Mouse (Mus musculus) thymus, postnatal 36 days (tissue): ENCODE results near the gene Dgkd.

ENCODE experiments used
- DNase-seq, 2 experiments: peaks; one replicate each; pipeline ENCODE4 v3.0.0; 2022; ENCODE audit warnings: mixed read lengths in 2 of 2

Dgkd gene

GRCm38 (mm10) chr1:87890960-87891359 lies 37.9 kb downstream of the Dgkd start:
- peak in 1 of 2 experiments; percentile 52 for DNase-seq

- no peak for DNase-seq
Observed at GRCm38 (mm10) chr1:87891634-87892033, 38.5 kb downstream of the Dgkd start.

GRCm38 (mm10) chr1:87892499-87892898 lies 39.4 kb downstream of the Dgkd start:
- DNase-seq, result no peak

GRCm38 (mm10) chr1:87893414-87893813 lies 40.3 kb downstream of the Dgkd start:
- no peak for DNase-seq

- no peak for DNase-seq
Observed at GRCm38 (mm10) chr1:87896921-87897320, 43.8 kb downstream of the Dgkd start.

- peak; percentile 64 to 80 for DNase-seq
Observed at GRCm38 (mm10) chr1:87899701-87900100, 46.6 kb downstream of the Dgkd start.

GRCm38 (mm10) chr1:87900979-87901378 lies 47.9 kb downstream of the Dgkd start:
- peak; percentile 39 to 56 for DNase-seq

- DNase-seq, result no peak
Observed at GRCm38 (mm10) chr1:87902186-87902585, 49.1 kb downstream of the Dgkd start.

- DNase-seq, result peak; percentile 26 to 50
Observed at GRCm38 (mm10) chr1:87906361-87906956, 53.4 kb downstream of the Dgkd start.

- DNase-seq, result no peak
Observed at GRCm38 (mm10) chr1:87908006-87908405, 54.9 kb downstream of the Dgkd start.

GRCm38 (mm10) chr1:87908736-87909135 lies 55.6 kb downstream of the Dgkd start:
- no peak for DNase-seq

GRCm38 (mm10) chr1:87909565-87909964 lies 56.5 kb downstream of the Dgkd start:
- no peak for DNase-seq

GRCm38 (mm10) chr1:87910428-87910827 lies 57.3 kb downstream of the Dgkd start:
- DNase-seq, result no peak

GRCm38 (mm10) chr1:87913356-87913755 lies 60.3 kb downstream of the Dgkd start:
- no peak for DNase-seq

GRCm38 (mm10) chr1:87917361-87917760 lies 64.3 kb downstream of the Dgkd start:
- no peak for DNase-seq

GRCm38 (mm10) chr1:87918061-87918460 lies 65.0 kb downstream of the Dgkd start:
- no peak for DNase-seq

GRCm38 (mm10) chr1:87920056-87920614 lies 67.0 kb downstream of the Dgkd start:
- DNase-seq, result no peak

GRCm38 (mm10) chr1:87922666-87923065 lies 69.6 kb downstream of the Dgkd start:
- DNase-seq, result peak; percentile 34 to 46

GRCm38 (mm10) chr1:87924888-87925287 lies 71.8 kb downstream of the Dgkd start:
- no peak for DNase-seq

- DNase-seq, result no peak
Observed at GRCm38 (mm10) chr1:87929730-87930129, 76.6 kb downstream of the Dgkd start.

GRCm38 (mm10) chr1:87933051-87933450 lies 80.0 kb downstream of the Dgkd start:
- DNase-seq, result no peak

GRCm38 (mm10) chr1:87935095-87935494 lies 82.0 kb downstream of the Dgkd start:
- DNase-seq, result no peak

- DNase-seq, result no peak
Observed at GRCm38 (mm10) chr1:87935546-87935945, 82.5 kb downstream of the Dgkd start.

- no peak for DNase-seq
Observed at GRCm38 (mm10) chr1:87936075-87936474, 83.0 kb downstream of the Dgkd start.

- DNase-seq, result no peak
Observed at GRCm38 (mm10) chr1:87936516-87936915, 83.4 kb downstream of the Dgkd start.
